Mouse (Mus musculus) embryonic stem cell, embryonic (primary cell): ENCODE measurements around the gene Plekha8.

Source experiments
- CTCF ChIA-PET, 4 experiments: fragments of 300-600 bp in 2 of 4; fragments of 350-600 bp in 2 of 4; sonication (Branson Sonifier 250); formaldehyde crosslinking; loops; one replicate each; lab custom pipeline; 2022; ENCODE audit warnings: inconsistent platforms in 2 of 4; lab: Charles Lee
- POLR2A ChIA-PET, 4 experiments: fragments of 300-600 bp in 2 of 4; fragments of 350-600 bp in 2 of 4; sonication (Branson Sonifier 250); formaldehyde crosslinking; loops; one replicate each; lab custom pipeline; 2022; ENCODE audit warnings: antibody characterized with exemption in 4 of 4, inconsistent platforms in 1 of 4; lab: Charles Lee

The Plekha8 gene

DNA sequence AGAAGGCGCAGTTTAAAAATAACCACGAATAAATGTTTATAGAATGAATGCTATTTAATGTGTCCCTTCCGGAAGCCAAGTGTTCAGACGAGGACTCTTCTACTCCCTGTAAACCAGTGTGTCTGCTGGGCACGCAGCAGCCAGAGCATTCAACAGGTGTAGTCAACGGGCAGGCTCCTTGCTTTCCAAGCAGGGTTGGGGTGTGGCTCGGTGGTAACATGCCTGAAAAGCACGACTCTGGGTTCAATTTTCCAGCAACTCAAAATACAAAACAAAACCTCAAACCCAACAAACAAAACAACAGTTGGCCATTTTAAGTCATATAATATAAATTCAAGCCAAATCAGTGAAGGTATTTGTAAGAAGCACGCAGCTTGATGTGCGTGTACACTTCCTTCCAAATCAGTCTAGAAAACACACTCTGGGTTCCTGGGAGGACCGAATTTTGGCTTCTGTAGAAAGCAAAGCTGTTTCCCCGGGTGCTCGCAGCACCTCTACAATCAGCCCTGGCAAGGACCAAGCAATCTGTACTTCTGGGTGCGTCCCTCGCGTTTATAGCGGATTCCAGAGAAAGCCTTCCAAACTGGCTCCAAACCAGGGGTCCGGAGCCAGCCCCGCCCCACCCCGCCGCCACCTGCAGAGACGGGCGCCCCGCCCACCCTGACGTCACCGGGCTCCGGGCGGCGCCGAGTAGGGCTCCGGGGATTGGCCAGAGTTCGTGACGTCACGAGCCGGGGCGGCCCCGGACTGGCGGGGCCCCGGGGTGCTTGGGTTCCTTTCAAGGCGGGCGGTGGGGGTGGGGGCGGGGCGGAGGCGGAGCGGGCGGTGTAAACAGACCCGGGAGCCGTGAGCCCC, 86.2 kb downstream of the Plekha8 start, which contains the start of gene Mturn:
Mturn (plus strand) TSS at position 734 of the 855 bp plus-strand sequence.
- ChIA-PET POLR2A (interaction anchor here in 3 of 4 experiments (0.9 to 2.4 kb wide), 16 partner anchors 8 to 337 kb away, joined by 3 to 13 read pairs (median 5); partner anchors contain the start of genes Ggct (in 2 of the 3), Znrf2 (in 2 of the 3) and Scrn1 (in 1 of the 3)), CTCF (interaction anchor here in 2 of 4 experiments (0.6 to 1.2 kb wide), 2 partner anchors 11 to 312 kb away, joined by 3 to 4 read pairs; partner anchors contain the start of gene Ggct (in 1 of the 2))

DNA sequence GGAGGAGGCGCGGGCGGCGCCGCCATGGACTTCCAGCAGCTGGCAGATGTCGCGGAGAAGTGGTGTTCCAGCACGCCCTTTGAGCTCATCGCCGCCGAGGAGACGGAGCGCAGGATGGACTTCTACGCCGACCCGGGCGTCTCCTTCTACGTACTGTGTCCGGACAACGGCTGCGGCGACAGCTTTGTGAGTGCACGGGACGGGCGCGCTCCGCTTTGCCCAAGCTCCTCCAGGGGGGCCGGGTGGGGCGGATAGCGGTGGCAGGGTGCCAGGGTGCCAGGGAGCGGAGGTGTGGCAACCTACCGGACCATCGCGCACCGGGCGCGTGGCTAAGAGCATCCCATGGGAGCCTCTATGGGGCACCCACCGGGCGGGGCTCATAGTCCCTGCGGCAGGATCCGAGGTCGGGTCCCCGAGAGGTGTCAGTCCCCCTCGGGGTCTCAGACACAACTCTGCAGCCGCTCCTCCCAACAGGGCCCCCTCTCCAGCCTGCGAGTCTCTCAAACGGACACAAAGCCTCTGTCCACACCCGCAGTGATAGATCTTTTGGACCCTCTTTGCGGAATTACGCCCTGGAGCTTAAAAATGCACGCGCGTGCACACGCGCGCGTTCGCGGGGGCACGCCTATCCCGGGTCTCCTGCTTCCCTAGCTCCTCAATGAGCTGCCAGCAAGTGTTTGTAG, 87.0 kb downstream of the Plekha8 start:
- POLR2A ChIA-PET, result interaction anchor here in 3 of 4 experiments (0.6 to 2.4 kb wide), 21 partner anchors 9 to 337 kb away, joined by 3 to 13 read pairs (median 4); partner anchors contain the start of genes Ggct (in 2 of the 3), Znrf2 (in 2 of the 3) and Scrn1 (in 1 of the 3)

DNA sequence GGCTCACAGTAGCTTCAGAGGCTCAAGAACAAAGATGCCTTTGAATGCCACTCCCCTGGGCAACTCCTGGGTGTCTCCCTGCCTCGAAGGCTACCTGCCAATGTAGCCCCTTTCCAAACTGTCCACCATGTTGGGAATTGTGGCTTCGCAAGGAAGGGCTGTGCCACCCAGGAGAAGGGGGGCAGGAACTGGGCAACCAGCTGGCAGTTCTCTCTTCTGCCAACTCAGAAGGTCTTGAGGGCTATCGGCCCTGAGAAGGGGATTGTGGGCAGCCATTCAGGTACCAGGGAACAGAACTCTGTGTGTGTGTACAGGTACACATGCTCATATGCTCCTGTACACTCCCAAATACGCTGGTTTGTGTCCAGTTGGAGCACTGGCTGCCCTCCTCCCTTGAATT, 89.2 kb downstream of the Plekha8 start:
- ChIA-PET POLR2A (no interaction called here), CTCF (no interaction called here)

More for the DNA sequence above, 87.0 kb downstream of the Plekha8 start:
- CTCF ChIA-PET, result interaction anchor here in 3 of 4 experiments (0.6 to 1.2 kb wide), 4 partner anchors 12 to 311 kb away, joined by 3 to 4 read pairs (median 3); partner anchors contain the start of gene Ggct (in 1 of the 3)

DNA sequence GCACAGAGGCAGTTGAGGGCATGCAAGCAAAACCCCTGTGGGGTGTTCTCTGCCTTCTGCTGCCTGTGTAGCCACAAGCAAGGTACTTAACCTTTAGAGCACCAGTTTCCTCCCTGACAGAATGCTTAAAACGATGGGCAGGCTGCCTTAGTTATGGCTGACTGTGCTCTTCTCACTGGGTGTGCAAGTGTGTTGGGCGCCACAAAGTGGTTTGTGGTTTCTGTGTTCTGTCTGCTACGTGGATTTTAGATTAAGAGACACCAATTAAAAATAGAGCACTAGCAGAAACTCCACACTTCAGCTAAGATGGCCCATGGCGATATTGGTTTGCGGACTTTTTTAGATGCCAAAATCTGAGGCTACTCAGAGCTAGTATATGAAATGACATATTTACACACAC, 90.2 kb downstream of the Plekha8 start:
- POLR2A ChIA-PET, result no interaction called here
- CTCF ChIA-PET, result no interaction called here

DNA sequence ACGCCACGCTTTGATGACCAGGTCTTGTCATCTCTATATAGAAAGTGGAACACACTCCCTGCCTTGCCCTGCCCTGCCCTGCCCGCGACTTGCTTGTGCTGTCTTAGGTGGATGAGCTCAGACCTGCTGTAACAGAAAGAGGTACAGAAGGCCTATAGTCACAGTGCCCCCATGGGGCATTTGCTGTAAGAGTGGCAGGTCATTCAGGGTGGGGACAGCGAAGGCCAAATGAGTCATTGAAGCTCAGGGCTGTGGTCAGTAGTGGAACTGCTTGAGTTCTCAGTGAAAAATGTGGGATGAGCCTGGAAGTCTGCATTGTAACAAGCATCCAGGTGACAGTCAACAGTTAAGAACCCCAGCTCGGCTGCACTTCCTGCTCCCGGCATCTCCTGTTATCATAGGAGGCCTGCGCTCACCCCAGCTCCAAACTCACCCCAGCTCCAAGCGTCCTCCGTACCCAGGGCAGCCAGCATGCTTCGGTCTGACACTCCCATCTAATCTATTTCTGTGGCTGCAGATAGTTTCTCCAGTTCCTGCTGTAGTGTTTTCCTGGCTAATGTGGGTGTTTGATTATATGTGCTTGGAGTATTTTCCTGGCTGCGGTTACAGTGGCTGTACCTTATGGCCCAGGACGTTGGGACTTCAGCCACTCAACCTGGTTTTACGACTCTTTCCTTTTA, 90.9 kb downstream of the Plekha8 start:
- POLR2A ChIA-PET, result interaction anchor here in 2 of 4 experiments (0.5 to 0.6 kb wide), 2 partner anchors 13 to 242 kb away, joined by 3 read pairs; no protein-coding TSS in a partner anchor
- CTCF ChIA-PET, result no interaction called here

DNA sequence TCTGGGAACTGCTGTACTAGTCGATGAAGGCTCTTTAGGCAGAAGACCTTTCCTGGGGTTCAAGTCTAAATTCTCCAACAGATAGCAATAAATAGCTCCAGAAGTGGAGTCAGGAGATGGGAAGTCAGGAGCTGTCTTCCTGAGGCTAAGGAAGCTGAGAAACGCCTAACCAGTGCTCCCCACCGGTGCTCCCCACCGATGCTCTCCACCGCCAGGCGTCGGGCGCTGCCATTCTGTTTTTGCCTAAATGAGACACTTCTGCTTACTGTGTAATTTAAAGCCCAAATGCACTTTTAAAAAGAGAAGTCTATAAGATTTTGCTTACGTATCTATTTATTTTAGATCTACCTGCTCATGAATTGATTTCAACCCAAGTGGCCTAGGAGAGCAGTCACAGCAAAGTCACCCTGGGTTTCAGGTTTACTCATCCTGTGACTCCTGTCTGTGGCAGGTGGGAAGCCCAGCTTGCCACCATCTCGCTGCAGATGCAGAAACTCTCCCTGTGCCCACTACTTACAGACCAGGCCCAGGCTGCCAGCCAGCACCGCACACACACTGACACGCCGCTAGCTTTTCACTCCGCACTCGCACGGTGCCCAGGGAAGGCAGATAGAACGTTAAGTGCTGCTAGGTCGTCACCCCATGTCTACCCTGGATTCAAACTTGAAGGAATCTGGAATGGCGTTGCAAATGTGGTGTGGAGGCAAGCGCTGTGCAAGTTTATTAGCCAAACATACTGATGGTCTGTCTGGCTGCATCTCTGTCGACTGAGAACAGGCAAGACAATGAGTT, 92.2 kb downstream of the Plekha8 start:
- ChIA-PET CTCF (no interaction called here), POLR2A (interaction anchor here in 2 of 4 experiments (1.4 to 1.8 kb wide), 2 partner anchors 20 to 130 kb away, joined by 3 to 6 read pairs; partner anchors contain the start of gene Znrf2 (in 1 of the 2))

DNA sequence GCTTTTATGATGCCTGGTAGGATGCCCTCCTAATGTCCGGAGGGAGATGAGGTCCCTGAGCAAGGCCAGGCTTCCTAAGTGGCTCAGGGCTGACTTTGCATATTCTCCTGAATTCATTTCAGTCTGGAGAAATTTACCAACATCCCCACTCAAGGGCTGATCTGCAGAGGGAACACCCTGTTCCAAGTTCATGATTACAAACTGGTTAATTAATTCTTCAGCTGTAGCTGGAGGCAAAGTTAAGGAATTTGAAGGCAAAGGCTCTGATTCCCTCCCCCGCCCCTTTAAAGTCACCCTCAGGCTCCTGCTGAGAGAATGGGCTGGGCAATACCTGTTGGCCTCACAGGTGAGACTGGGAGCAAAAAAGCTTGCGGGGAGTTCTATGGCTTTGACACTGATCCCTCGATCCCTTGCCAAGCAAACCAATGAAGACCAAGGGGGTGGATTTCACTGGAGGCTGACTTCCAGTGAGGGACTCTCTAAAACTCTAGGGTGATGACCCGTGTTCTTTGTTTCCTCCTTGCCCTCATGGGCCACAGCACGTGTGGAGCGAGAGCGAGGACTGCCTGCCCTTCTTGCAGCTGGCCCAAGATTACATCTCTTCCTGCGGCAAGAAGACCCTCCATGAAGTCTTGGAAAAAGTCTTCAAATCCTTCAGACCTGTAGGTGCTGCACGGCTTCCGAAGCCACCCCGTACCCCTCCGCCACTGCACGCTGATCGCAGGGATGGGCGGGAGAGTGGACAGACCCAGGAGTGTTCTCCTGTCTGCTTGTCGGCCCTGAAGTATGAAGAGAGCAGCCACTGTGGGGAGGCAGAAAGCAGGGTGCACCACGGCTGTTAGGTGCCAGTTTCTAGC, 93.8 kb downstream of the Plekha8 start:
- CTCF ChIA-PET, result no interaction called here

DNA sequence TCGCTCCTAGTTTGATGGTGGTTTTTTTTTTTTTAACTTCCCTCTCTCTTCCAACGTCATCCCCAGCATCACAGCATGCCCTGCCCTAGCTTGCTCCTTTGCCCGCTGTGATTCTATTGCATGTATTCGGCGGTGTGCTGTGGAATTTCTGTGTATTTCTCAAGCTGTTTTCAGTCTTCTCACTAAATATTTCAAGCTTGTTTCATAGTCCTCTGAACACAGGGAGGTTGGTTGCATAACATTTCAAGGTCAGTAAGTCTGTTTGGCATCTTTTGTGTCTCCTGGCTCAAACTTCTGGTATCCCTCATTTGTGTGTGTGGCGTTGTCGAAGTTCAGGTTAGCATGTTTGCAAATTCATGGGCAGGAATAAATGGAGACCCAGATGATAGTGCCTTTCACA, 94.8 kb downstream of the Plekha8 start:
- POLR2A ChIA-PET, result interaction anchor here in 2 of 4 experiments (0.6 to 2.2 kb wide), 5 partner anchors 11 to 348 kb away, joined by 3 to 11 read pairs (median 4); partner anchors contain the start of gene Gars (in 1 of the 2)
- CTCF ChIA-PET, result no interaction called here

More for the DNA sequence above, 93.8 kb downstream of the Plekha8 start:
- POLR2A ChIA-PET, result interaction anchor here in 2 of 4 experiments (0.7 to 1.8 kb wide), 4 partner anchors 19 to 100 kb away, joined by 3 to 6 read pairs (median 4); no protein-coding TSS in a partner anchor

DNA sequence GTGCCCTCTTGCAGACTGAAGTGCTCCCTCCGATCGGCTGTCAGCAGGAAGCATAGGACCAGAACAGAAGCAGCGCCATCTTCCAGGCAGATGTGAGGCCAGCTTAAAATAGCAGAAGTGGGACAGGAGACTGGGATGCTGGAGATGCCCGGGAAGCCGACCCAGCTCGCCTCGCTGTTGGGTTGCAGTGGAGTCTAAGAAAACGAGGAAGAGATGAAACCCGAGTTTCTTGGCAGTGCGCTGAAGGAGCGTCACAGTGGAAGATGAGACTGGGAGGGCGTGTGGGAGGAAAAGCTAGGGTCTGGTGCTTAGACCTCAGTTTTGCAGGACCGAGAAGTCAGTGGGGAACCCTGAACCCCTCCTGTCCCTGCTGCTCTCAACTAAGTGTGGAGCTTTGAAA, 95.9 kb downstream of the Plekha8 start:
- ChIA-PET CTCF (interaction anchor here in 2 of 4 experiments (0.6 to 0.7 kb wide), 3 partner anchors 260 to 364 kb away, joined by 3 to 5 read pairs (median 3); no protein-coding TSS in a partner anchor), POLR2A (interaction anchor here in 3 of 4 experiments (0.6 to 2.2 kb wide), 13 partner anchors 8 to 633 kb away, joined by 3 to 13 read pairs (median 4); partner anchors contain the start of genes Mturn (in 3 of the 3) and Gars (in 1 of the 3))

DNA sequence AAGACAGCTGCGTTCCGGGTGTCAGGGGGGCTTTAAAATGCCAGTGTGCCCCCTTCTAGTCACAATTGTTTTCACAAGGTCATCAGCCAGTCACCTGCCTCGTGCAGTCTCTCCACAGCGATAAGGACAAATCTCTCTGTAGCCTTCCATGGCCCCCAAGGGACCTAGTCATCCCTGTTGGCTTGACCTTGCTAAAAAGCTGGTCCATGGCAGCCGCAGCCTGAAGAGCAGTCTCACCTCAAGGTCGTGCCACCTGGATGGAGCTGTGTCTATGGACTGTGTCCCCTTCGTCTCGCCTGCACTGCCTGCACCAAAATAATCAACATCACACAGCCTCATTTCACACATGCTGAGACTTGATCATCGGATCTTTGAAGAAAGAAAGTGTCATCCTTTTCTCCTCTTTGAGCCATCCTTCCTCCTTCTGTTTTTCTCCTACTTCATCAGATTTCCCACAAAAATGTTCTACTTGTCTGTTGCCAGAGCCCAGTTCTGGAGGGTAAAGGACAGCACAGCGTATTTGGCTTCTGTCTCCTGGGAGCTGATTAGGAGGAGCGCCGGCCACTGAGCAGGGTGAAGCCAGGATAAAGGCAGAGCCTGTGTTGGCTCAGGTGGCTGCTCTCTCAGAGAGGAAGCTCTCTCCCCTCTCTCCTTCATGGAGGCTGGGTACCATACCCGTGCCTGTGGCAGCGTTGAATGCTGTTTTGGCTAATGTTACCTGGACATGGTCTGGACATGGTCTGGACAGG, 96.6 kb downstream of the Plekha8 start:
- ChIA-PET CTCF (no interaction called here), POLR2A (interaction anchor here in 3 of 4 experiments (0.6 to 2.2 kb wide), 8 partner anchors 10 to 347 kb away, joined by 3 to 13 read pairs (median 4); partner anchors contain the start of genes Mturn (in 3 of the 3) and Gars (in 1 of the 3))

DNA sequence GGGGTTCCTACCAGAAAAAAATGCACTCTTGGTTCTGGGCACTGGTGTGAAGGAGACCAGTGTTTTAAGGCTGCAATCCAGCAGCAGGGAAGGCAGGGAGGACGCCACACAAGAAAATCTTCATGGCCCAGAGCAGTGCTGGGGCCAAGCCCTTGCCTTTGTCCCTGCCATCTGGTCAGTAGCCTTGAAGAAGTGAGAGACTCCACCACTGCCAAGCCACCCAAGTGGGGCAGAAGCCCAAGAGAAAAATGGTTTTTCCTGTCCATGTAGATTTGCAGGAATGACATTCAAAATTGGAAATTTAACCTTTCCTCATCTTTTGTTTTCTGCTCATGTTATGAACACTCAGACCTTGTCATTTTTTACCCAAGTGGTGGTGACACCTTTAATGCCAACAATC, 97.3 kb downstream of the Plekha8 start:
- ChIA-PET POLR2A (no interaction called here), CTCF (no interaction called here)

DNA sequence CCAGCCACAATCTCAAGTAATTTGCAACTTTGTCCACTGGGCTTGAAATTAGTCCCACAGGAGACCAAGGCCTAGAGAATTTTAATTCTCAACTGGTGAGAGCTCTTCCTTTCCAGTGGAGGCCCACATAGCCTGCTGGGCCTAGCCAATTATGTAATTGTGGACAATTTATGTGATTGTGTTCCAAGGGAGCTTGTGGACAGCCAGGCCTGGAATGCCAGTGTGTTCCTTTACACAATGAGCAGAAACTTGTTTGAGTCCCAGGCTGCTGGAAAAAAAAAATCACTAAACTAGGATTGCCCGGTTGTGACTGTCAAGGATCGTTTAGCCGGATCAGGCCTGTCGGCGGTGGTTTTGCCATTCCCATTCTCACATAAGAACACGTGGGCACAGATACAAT, 98.4 kb downstream of the Plekha8 start:
- ChIA-PET CTCF (no interaction called here), POLR2A (no interaction called here)
